Mouse (Mus musculus) heart, postnatal 0 days (tissue): ENCODE results near the gene Tec. TPM values are rescaled to one million over a fixed set of nuclear protein-coding genes. Genes with fewer than 3 reads are reported as not detected.

ENCODE experiments used
- ATAC-seq: fragments of 200-750 bp; cut with Nextera tagmentation; 2 replicates; pipeline ENCODE4 v1.8.0; 2017; ENCODE audit warnings: low read depth, moderate number of reproducible peaks, moderate library complexity; ENCODE audit not compliant: insufficient read depth
- DNase-seq: peaks from one replicate; pipeline ENCODE4 v3.0.0-alpha.2; 2016; ENCODE audit warnings: low spot score
- H3K27ac ChIP-seq: fragments of 300-500 bp; sonication (generic); 2 replicates; pipeline ENCODE4 v1.5.1; 2014; ENCODE audit warnings: low read depth, mild to moderate bottlenecking
- H3K27me3 ChIP-seq: fragments of 300-500 bp; sonication (generic); 2 replicates; pipeline ENCODE4 v1.6.1; 2014; ENCODE audit warnings: low read length, mixed read lengths; ENCODE audit not compliant: control insufficient read depth, insufficient read depth
- H3K36me3 ChIP-seq: fragments of 300-500 bp; sonication (generic); replicated peaks from 2 replicates; pipeline ENCODE4 v1.6.1; 2014; ENCODE audit warnings: low read length, mixed read lengths; ENCODE audit not compliant: control insufficient read depth, insufficient read depth
- H3K4me1 ChIP-seq: fragments of 300-500 bp; sonication (generic); 2 replicates; pipeline ENCODE4 v1.6.1; 2014; ENCODE audit warnings: antibody characterized with exemption; ENCODE audit not compliant: control insufficient read depth, insufficient read depth
- H3K4me2 ChIP-seq: fragments of 300-500 bp; sonication (generic); 2 replicates; pipeline ENCODE4 v1.6.1; 2014; ENCODE audit warnings: low read depth, mild to moderate bottlenecking, low read length, moderate library complexity
- H3K4me3 ChIP-seq: fragments of 300-500 bp; sonication (generic); 2 replicates; pipeline ENCODE4 v1.5.1; 2014; ENCODE audit warnings: low read depth, low read length
- H3K9ac ChIP-seq: fragments of 300-500 bp; sonication (generic); replicated peaks from 2 replicates; pipeline ENCODE4 v1.6.1; 2014; ENCODE audit warnings: low read depth, low read length, mixed read lengths
- H3K9me3 ChIP-seq: fragments of 300-500 bp; sonication (generic); replicated peaks from 2 replicates; pipeline ENCODE4 v1.6.1; 2016; ENCODE audit warnings: low read length; ENCODE audit not compliant: control insufficient read depth
- CTCF ChIP-seq: IDR thresholded peaks from 2 replicates; pipeline ENCODE4 v1.5.1; 2016; ENCODE audit warnings: antibody characterized with exemption, control low read depth, low read depth
- EP300 ChIP-seq: IDR thresholded peaks from 2 replicates; pipeline ENCODE4 v1.6.1; 2016; ENCODE audit warnings: antibody characterized with exemption, low read depth
- WGBS: fragments of 180-500 bp; shearing (Covaris S2); extraction: QIAGEN DNeasy Blood & Tissue Kit; methylation state at CpG from one replicate; pipeline ENCODE4 v1.1.7; 2014; 5-methylcytosine and 5-hydroxymethylcytosine counted together
- polyA plus RNA-seq: library from polyadenylated mRNA; unstranded; fragments of >200 nt; fragmentation: Nextera tagmentation; extraction: Ambion mirVana; gene quantifications from 2 replicates; pipeline ENCODE4 v1.2.1, GENCODE M21; 2015
- total RNA-seq: library from RNA; depleted of rRNA; stranded (reverse); fragments of >200 nt; gene quantifications from 2 replicates; pipeline ENCODE4 v1.2.3, GENCODE M21; 2014; ENCODE audit warnings: low replicate concordance

The Tec gene
- total and polyA plus RNA-seq, 2 experiments from 2014 or later = 11.1 to 16.2 TPM

DNA sequence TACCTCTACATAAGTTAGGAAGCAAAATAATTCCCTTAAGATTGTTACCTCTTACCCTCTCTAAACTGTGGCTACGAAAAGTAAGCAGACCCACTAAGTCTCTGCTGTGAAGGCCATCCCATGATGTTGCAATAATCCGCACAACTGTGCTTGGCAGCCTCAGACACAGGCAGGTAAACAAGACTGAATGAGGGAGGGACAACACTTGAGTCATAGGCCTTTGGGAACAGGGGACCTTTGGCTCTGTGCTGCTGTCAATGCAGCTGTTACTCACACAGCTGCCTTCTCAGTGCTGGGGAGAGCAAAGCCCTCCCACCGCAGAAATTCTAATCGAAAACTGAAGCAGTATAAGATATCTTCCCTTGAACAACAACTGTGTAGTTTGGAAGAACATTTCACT is 10.5 kb downstream of the Tec start:
- Histone ChIP-seq H3K36me3 (peaks cover 4% of the 10 kb centered on the region; the same call in 1 of the 2 replicates), H3K4me3 (no peak overlapping the region), H3K27ac (no peak overlapping the region), H3K27me3 (no peaks in the 10 kb centered on the region), H3K4me2 (no peak overlapping the region), H3K9me3 (peaks cover 7% of the 10 kb centered on the region; the same call in 1 of the 2 replicates), H3K4me1 (peaks cover 17% of the 10 kb centered on the region), H3K9ac (no peak overlapping the region)
- ATAC-seq = no peak
- DNase-seq = no peak
- 75% methylated on average over 4 of the region's 4 CpGs for WGBS
- TF ChIP-seq CTCF (no peak), EP300 (no peak)

DNA sequence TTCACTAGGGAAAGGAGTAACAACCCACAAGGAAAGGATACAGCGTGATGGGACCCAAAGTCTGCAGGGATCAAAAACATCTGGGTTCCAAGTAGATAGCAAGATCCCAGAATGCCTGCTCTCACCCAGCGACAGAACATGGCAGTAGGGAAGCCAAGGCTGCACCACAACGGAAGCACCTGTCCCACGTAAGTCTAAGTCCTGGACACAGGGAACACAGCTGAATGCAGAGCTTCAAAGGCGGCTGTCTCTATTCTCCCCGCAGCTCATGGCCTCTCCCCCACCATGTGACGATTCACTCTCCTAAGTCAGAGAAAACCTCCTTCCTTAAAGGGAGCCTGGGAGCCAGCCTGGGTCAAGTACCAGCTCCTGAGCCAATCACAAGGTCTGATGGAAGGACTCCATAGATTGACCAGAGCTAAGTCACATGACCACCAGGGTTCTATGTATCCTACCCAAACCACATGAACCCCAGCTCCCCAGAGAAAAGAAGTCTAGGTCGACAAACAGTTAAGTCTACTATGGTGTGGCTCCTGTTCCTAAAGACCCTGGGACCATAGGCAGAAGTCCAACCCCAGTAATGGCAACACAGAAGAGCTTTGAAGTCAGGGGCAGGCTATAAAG is 11.9 kb downstream of the Tec start:
- peaks cover 4% of the 10 kb centered on the region; the same call in 1 of the 2 replicates for H3K36me3 ChIP-seq
- 77% methylated on average over 8 of the region's 8 CpGs for WGBS
- H3K4me1 ChIP-seq = peaks cover 26% of the 10 kb centered on the region
- H3K27ac ChIP-seq = peak overlapping the region; percentile 68
- no peak for DNase-seq
- peaks cover 7% of the 10 kb centered on the region; the same call in 1 of the 2 replicates for H3K9me3 ChIP-seq
- no peak overlapping the region for H3K4me3 ChIP-seq
- ATAC-seq = no peak
- no peak overlapping the region for H3K9ac ChIP-seq
- no peaks in the 10 kb centered on the region for H3K27me3 ChIP-seq
- TF ChIP-seq EP300 = no peak
- no peak for TF ChIP-seq CTCF
- H3K4me2 ChIP-seq = no peak overlapping the region

DNA sequence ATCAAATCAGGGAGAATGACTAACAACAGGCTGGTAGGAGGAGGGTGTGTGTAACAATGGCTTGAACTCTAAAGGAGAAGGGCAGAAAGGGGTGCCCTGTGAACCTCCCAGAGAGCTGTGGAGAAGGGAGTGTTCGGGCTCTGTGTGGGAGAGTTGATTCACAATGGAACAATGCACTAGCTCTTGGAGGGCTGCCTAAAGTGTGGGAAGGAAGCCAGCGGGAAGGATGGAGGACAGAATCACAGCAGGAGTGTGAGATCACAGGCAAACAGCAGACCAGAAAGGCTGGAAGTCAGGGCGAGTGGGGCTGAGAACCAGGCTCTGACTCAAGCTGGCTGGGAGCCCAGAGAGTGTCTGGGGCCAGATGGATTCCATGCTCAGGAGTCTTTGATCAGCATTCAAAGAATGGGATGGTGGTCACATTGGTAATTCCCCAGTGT is 12.6 kb downstream of the Tec start:
- WGBS = 4% methylated on average over 3 of the region's 3 CpGs
- H3K9me3 ChIP-seq = peaks cover 7% of the 10 kb centered on the region; the same call in 1 of the 2 replicates
- H3K4me2 ChIP-seq = no peak overlapping the region

DNA sequence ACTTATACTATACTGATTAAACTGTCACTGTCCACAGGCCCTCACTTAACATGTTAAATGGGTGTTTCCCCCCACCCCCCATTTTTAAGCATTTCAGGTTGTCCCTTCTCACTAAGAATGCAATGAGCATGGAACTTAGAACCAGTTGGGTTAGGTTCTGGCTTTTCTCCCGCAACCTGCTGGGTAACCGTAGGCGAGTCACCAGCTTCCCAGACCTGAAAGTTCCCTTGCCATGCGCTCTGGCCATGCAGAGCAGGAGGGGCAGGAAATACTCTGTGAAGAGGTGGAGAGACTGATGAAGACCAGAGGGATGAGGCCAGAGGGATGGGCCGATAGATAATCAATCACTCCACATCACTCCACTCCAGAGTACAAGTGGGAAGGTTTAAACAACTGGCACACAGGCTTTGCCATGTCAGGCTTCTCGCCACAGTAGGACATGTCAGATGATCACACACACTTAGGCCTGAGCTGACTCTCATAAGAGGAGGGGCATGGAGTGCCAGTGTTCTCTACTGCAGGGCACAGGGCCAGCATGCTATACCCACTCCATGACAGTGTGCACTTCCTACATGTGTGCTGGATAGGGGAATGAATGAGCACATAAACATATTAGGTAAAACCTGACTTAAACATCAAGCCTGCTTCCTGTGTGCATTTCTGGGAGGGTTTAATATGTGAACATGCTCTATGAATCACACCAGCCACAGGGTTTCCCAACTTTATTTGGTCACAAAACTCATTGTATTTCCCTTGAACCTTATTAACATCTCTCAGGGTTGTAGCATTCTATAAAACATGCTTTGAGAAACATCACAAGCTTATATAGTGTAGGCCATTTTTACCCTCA is 13.9 kb downstream of the Tec start:
- Histone ChIP-seq H3K9me3 (no peaks in the 10 kb centered on the region), H3K4me1 (peaks cover 29% of the 10 kb centered on the region), H3K27me3 (no peaks in the 10 kb centered on the region), H3K9ac (no peak overlapping the region), H3K4me2 (no peak overlapping the region), H3K4me3 (no peak overlapping the region), H3K36me3 (no peaks in the 10 kb centered on the region), H3K27ac (peak overlapping the region; percentile 68)
- DNase-seq (no peak), ATAC-seq (peak; percentile 34; the same call in 1 of the 2 replicates)
- TF ChIP-seq EP300 (no peak), CTCF (no peak)
- WGBS = 77% methylated on average over 6 of the region's 6 CpGs

More for the DNA sequence above, 12.6 kb downstream of the Tec start:
- TF ChIP-seq CTCF (no peak), EP300 (no peak)
- peaks cover 4% of the 10 kb centered on the region; the same call in 1 of the 2 replicates for H3K36me3 ChIP-seq
- H3K4me3 ChIP-seq = no peak overlapping the region
- peak overlapping the region; percentile 68 for H3K27ac ChIP-seq
- H3K9ac ChIP-seq = no peak overlapping the region
- no peaks in the 10 kb centered on the region for H3K27me3 ChIP-seq
- DNase-seq = peak; percentile 87
- peak; percentile 85 for ATAC-seq
- H3K4me1 ChIP-seq = peaks cover 29% of the 10 kb centered on the region

DNA sequence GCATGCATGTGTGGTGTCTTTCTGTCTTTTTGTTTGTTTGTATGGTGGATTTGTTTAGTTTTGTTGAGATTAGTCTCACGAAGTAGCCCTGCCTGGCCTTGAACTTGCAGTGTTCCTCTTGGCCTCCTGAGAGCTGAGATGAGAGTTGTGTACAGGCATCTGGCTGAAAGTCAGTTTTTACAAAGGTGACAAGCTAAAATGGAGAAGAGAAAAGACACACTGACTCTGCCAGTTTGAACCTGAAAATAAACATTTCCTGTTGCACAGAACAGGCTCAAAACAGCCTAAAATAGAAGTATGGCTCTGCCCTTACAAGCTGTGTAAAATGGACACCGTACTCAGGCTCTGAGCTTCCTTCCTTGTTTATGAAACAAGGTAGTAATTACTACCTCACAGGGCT is 14.9 kb downstream of the Tec start:
- Histone ChIP-seq H3K36me3 (no peaks in the 10 kb centered on the region), H3K4me1 (peaks cover 29% of the 10 kb centered on the region), H3K9me3 (no peaks in the 10 kb centered on the region), H3K27me3 (no peaks in the 10 kb centered on the region), H3K4me2 (no peak overlapping the region), H3K9ac (no peak overlapping the region), H3K4me3 (no peak overlapping the region), H3K27ac (no peak overlapping the region)
- WGBS = 69% methylated on average over 2 of the region's 2 CpGs
- TF ChIP-seq CTCF (no peak), EP300 (no peak)
- no peak for DNase-seq
- ATAC-seq = no peak
